Mouse (Mus musculus) cerebellum, adult 11-12 months (tissue): ENCODE data around the gene Ttll4.
A peak's percentile ranks its signal among the peaks of the same experiment; 100 is the strongest.

ENCODE experiments used
- DNase-seq: peaks from one replicate; pipeline ENCODE4 v3.0.0; 2022

Ttll4 gene

GRCm38 (mm10) chr1:74661448-74662195 lies at the start of gene Ttll4:
TSS of gene Ttll4 (plus strand) at chr1:74661745.
- peak; percentile 96 for DNase-seq

GRCm38 (mm10) chr1:74624183-74624582 lies 37.4 kb upstream of the Ttll4 start:
- DNase-seq: no peak

- DNase-seq: no peak
Observed at GRCm38 (mm10) chr1:74626076-74626475, 35.5 kb upstream of the Ttll4 start.

- DNase-seq: no peak
Observed at GRCm38 (mm10) chr1:74628001-74628400, 33.5 kb upstream of the Ttll4 start.

- DNase-seq: no peak
Observed at GRCm38 (mm10) chr1:74632734-74633133, 28.8 kb upstream of the Ttll4 start.

GRCm38 (mm10) chr1:74643524-74643923 lies 18.0 kb upstream of the Ttll4 start:
- no peak for DNase-seq

GRCm38 (mm10) chr1:74643926-74644325 lies 17.6 kb upstream of the Ttll4 start:
- no peak for DNase-seq

- no peak for DNase-seq
Observed at GRCm38 (mm10) chr1:74662253-74662865, 814 bp downstream of the Ttll4 start.

GRCm38 (mm10) chr1:74665153-74665552 lies 3.6 kb downstream of the Ttll4 start:
- no peak for DNase-seq

GRCm38 (mm10) chr1:74668371-74668770 lies 6.8 kb downstream of the Ttll4 start:
- no peak for DNase-seq

- DNase-seq: no peak
Observed at GRCm38 (mm10) chr1:74672731-74673130, 11.2 kb downstream of the Ttll4 start.

- no peak for DNase-seq
Observed at GRCm38 (mm10) chr1:74676863-74677262, 15.3 kb downstream of the Ttll4 start.

GRCm38 (mm10) chr1:74677843-74678242 lies 16.3 kb downstream of the Ttll4 start:
- no peak for DNase-seq

GRCm38 (mm10) chr1:74687131-74687530 lies 25.6 kb downstream of the Ttll4 start:
- DNase-seq: no peak

- DNase-seq: no peak
Observed at GRCm38 (mm10) chr1:74693891-74694583, 32.5 kb downstream of the Ttll4 start.

GRCm38 (mm10) chr1:74695836-74696235 lies 34.3 kb downstream of the Ttll4 start:
- DNase-seq: no peak

- no peak for DNase-seq
Observed at GRCm38 (mm10) chr1:74697416-74697815, 35.9 kb downstream of the Ttll4 start.

- no peak for DNase-seq
Observed at GRCm38 (mm10) chr1:74698353-74698752, 36.8 kb downstream of the Ttll4 start.

- no peak for DNase-seq
Observed at GRCm38 (mm10) chr1:74698791-74699190, 37.2 kb downstream of the Ttll4 start.

- no peak for DNase-seq
Observed at GRCm38 (mm10) chr1:74702142-74702553, 40.6 kb downstream of the Ttll4 start.

- no peak for DNase-seq
Observed at GRCm38 (mm10) chr1:74704156-74704555, 42.6 kb downstream of the Ttll4 start.

GRCm38 (mm10) chr1:74705016-74705415 lies 43.5 kb downstream of the Ttll4 start:
- DNase-seq: no peak

- no peak for DNase-seq
Observed at GRCm38 (mm10) chr1:74709566-74709965, 48.0 kb downstream of the Ttll4 start.

GRCm38 (mm10) chr1:74712046-74712445 lies 50.5 kb downstream of the Ttll4 start:
- DNase-seq: no peak
